8 mouse cellular contexts compared by ENCODE assay signal in the genomic region with DNA sequence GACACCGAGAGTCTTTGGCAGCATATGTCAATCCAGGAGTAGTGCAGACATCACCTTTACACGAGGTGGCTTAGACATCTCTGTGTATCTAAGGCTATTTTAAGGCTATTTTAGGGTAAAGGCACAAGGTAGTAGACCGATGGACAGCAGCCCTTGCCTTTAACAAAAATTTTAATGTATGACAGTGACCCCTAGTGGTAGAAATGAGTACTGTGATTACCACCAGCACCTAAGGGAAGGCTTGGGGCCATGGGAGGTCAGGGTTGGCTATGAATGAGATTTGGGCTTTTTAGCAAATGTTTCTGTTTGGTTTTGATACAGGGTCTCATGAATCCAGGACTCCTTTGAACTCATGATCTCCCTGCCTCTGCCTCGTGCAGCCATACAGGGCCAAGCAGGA. TPM values are rescaled to one million over a fixed set of nuclear protein-coding genes. Genes with fewer than 3 reads are reported as not detected.
DNase-seq lines count a peak whose midpoint lies in the region; ATAC-seq and TF ChIP-seq lines count a peak whose summit lies in the region.

No protein-coding gene starts in this region.

- H3K27ac ChIP-seq in forebrain, embryonic 15.5 days (replicated peaks): no peak overlapping the region
- H3K27ac ChIP-seq in spleen, adult 2 months (ENCODE audit: insufficient read depth, low read length): no peak overlapping the region

- TF ChIP-seq CTCF in spleen, adult 2 months (IDR thresholded peaks at IDR 0.05; ENCODE audit: extremely low read depth, insufficient read depth, insufficient read length, insufficient replicate concordance): peak; percentile 12; the same call in 1 of the 2 replicates

- H3K27me3 ChIP-seq in forebrain, embryonic 15.5 days: no peaks in the 10 kb centered on the region
- no peaks in the 10 kb centered on the region for H3K27me3 ChIP-seq in spleen, adult 2 months (ENCODE audit: control insufficient read depth, insufficient read depth, low read length)

- no peak overlapping the region for H3K4me3 ChIP-seq in forebrain, embryonic 15.5 days
- H3K4me3 ChIP-seq in spleen, adult 2 months (ENCODE audit: extremely low read depth, insufficient read depth, insufficient read length): no peak overlapping the region

- no peaks in the 10 kb centered on the region for H3K9me3 ChIP-seq in forebrain, embryonic 15.5 days

- no peak overlapping the region for H3K9ac ChIP-seq in forebrain, embryonic 15.5 days (replicated peaks)

- DNase-seq in cerebellum, adult 11-12 months: no peak
- peak; percentile 69 for DNase-seq in B cell, adult 2 months
- peak; percentile 67 for DNase-seq in c-Kit-positive CD71-positive TER-119-negative erythroid progenitor cells, embryonic 14.5 days (ENCODE audit: low read depth)
- DNase-seq in kidney, adult 8-10 months: peak; percentile 38 to 54
- DNase-seq in lung, postnatal 25 days (ENCODE audit: low spot score): peak; percentile 85
- peak; percentile 7 to 44 for DNase-seq in spleen, adult 2 months (ENCODE audit: low read depth in 1 of 2, low spot score in 2 of 2)

- TF ChIP-seq POLR2A in spleen, adult 2 months (IDR thresholded peaks at IDR 0.05; ENCODE audit: low read depth, low read length): no peak

- H3K4me2 ChIP-seq in forebrain, embryonic 15.5 days (replicated peaks): no peak overlapping the region

- no peaks in the 10 kb centered on the region for H3K4me1 ChIP-seq in forebrain, embryonic 15.5 days
- peaks cover 3% of the 10 kb centered on the region for H3K4me1 ChIP-seq in spleen, adult 2 months (ENCODE audit: control insufficient read depth, insufficient read depth, insufficient read length)

- peak; percentile 56; the same call in 1 of the 2 replicates for ATAC-seq in cerebellum, adult (ENCODE audit: insufficient number of reproducible peaks, low FRiP score, low TSS enrichment)
- ATAC-seq in forebrain, embryonic 15.5 days (replicated peaks): peak; percentile 27; the same call in 1 of the 2 replicates

- 22% methylated on average over 4 of the region's 4 CpGs for WGBS in forebrain, embryonic 15.5 days
- whole genome bisulfite sequencing in spleen, adult 2 months: 22% methylated on average over 4 of the region's 4 CpGs

- H3K36me3 ChIP-seq in forebrain, embryonic 15.5 days: peaks cover 74% of the 10 kb centered on the region
- no peaks in the 10 kb centered on the region for H3K36me3 ChIP-seq in spleen, adult 2 months (ENCODE audit: control insufficient read depth, insufficient read depth, low read length)

RNA-seq across cellular contexts. Expression of gene Pip4k2c, which starts 17.5 kb away (rescaled TPM):
- 24.9 and 26.1 TPM in 2 replicates for polyA plus RNA-seq in forebrain, embryonic 15.5 days (2015; fragmentation: Nextera tagmentation; extraction: Ambion mirVana)
- polyA plus RNA-seq in spleen, adult 2 months (2012; rRNA removed): 22.2 and 24.3 TPM in 2 replicates

RNA-seq across cellular contexts. Expression of gene Dtx3, which starts 33.4 kb away (rescaled TPM):
- polyA plus RNA-seq in forebrain, embryonic 15.5 days (2015; fragmentation: Nextera tagmentation; extraction: Ambion mirVana): 211 and 222 TPM in 2 replicates
- 67.9 and 83.7 TPM in 2 replicates for polyA plus RNA-seq in spleen, adult 2 months (2012; rRNA removed)

RNA-seq across cellular contexts. Expression of gene Kif5a, which starts 34.3 kb away (rescaled TPM):
- 76.4 and 80.6 TPM in 2 replicates for polyA plus RNA-seq in forebrain, embryonic 15.5 days (2015; fragmentation: Nextera tagmentation; extraction: Ambion mirVana)
- polyA plus RNA-seq in spleen, adult 2 months (2012; rRNA removed): 0.41 and 0.72 TPM in 2 replicates

RNA-seq across cellular contexts. Expression of gene Dctn2, which starts 37.3 kb away (rescaled TPM):
- 320 and 321 TPM in 2 replicates for polyA plus RNA-seq in forebrain, embryonic 15.5 days (2015; fragmentation: Nextera tagmentation; extraction: Ambion mirVana)
- 94.8 and 101 TPM in 2 replicates for polyA plus RNA-seq in spleen, adult 2 months (2012; rRNA removed)

RNA-seq across cellular contexts. Expression of gene Arhgef25, which starts 39.0 kb away (rescaled TPM):
- polyA plus RNA-seq in forebrain, embryonic 15.5 days (2015; fragmentation: Nextera tagmentation; extraction: Ambion mirVana): 31.4 and 32.3 TPM in 2 replicates
- polyA plus RNA-seq in spleen, adult 2 months (2012; rRNA removed): 8.5 and 9.2 TPM in 2 replicates

Comparison
In these comparisons a context has a peak if more than half of its experiments do, and no peak if none do; other contexts are left out.
1. RNA of gene Kif5a, which starts 34.3 kb away (polyA plus RNA-seq): 76.4 to 80.6 TPM in forebrain, embryonic 15.5 days; 0.41 to 0.72 TPM in spleen, adult 2 months; every median in the first group is over 10 times any median in the second.